Mouse (Mus musculus): ENCODE measurements around the gene Gpr156. TPM values are rescaled to one million over a fixed set of nuclear protein-coding genes. Genes with fewer than 3 reads are reported as not detected.
"Not testable (repeated sequence)": the region's sequence is repeated elsewhere in the genome, so short reads cannot be mapped to it uniquely, and the experiment has no call there.

Gpr156 gene
- polyA plus RNA-seq, 1 experiment from 2014 or later, result 0.18 TPM

DNA sequence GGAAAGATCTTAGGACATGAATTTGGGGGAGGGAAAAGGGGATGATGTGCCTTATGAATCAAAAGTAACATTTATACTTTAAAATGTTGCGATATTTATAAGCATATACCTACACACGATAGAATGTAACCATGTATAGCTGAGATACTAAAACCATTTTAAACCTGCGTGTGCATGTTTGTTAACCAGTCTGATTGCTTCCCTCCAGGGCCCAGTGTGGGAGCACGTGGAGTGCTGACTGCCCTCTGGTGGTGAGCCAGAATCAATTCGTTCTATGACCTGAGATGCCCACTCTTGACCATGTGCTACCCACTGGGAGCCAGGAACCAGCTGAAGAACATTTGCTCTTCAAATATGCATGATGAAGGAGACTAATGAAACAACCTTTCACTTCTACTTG is 30.9 kb downstream of the Gpr156 start:
- ATAC-seq (ENCODE audit: insufficient read depth, low FRiP score, low read depth), result no peak; the same call in 1 of the 2 replicates
- Histone ChIP-seq H3K9me3 (no peaks in the 10 kb centered on the region), H3K36me3 (no peaks in the 10 kb centered on the region), H3K4me2 (no peak overlapping the region), H3K27me3 (replicated peaks) (no peaks in the 10 kb centered on the region), H3K27ac (no peak overlapping the region), H3K4me3 (replicated peaks) (no peak overlapping the region), H3K9ac (no peak overlapping the region), H3K4me1 (no peaks in the 10 kb centered on the region)
- 41% methylated on average over 5 of the region's 5 CpGs for WGBS

DNA sequence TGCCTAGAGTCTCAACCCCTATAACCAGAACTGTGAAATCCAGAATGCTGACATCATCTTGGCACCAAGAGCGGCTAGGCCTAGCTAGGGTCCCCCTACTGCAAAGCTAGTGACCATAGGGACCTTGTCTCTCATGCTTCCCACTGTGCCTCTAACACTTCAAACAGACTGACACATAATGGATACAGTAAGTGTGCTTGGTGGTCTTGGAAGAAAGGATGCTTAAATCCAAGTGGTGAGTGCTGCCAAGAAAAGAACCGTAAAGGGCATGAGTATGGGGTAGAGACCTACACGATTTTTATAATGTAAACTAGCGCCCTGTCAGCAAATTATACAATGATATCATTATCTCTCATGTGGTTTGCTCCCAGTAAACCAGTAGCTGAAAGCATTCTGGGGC is 32.1 kb downstream of the Gpr156 start:
- no peak overlapping the region for H3K4me3 ChIP-seq (replicated peaks)
- no peaks in the 10 kb centered on the region for H3K27me3 ChIP-seq (replicated peaks)
- 80% methylated on average over 4 of the region's 4 CpGs for WGBS
- H3K27ac ChIP-seq, result no peak overlapping the region
- H3K9ac ChIP-seq, result no peak overlapping the region
- H3K36me3 ChIP-seq, result no peaks in the 10 kb centered on the region
- no peak for ATAC-seq (ENCODE audit: insufficient read depth, low FRiP score, low read depth)
- no peak overlapping the region for H3K4me2 ChIP-seq
- H3K9me3 ChIP-seq, result no peaks in the 10 kb centered on the region
- H3K4me1 ChIP-seq, result no peaks in the 10 kb centered on the region

DNA sequence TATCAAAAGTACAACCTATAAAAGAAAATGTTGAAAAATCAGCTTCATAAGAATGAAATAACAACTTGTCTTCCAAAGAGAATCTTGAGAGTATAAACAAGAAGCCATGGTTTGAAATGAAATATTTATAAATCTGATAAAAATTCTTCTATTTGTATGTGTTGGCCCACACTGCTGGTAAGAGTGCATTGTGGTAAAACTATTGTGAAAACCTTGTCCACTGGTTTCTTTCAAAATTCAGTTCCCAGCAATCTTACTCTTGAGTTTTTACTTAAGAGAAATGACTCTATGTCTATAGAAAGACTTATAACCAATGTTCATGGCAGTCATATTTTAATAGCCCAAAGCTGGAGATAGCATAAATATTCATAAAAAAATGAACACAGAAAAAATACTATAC is 34.9 kb downstream of the Gpr156 start:
- H3K36me3 ChIP-seq, result no peaks in the 10 kb centered on the region
- no peak overlapping the region for H3K4me3 ChIP-seq (replicated peaks)
- H3K4me1 ChIP-seq, result no peaks in the 10 kb centered on the region; the same call in none of the 2 replicates
- H3K27me3 ChIP-seq (replicated peaks), result no peaks in the 10 kb centered on the region
- ATAC-seq (ENCODE audit: insufficient read depth, low FRiP score, low read depth), result no peak
- no peak overlapping the region for H3K9ac ChIP-seq
- no peaks in the 10 kb centered on the region for H3K9me3 ChIP-seq
- no peak overlapping the region for H3K27ac ChIP-seq
- no peak overlapping the region for H3K4me2 ChIP-seq

DNA sequence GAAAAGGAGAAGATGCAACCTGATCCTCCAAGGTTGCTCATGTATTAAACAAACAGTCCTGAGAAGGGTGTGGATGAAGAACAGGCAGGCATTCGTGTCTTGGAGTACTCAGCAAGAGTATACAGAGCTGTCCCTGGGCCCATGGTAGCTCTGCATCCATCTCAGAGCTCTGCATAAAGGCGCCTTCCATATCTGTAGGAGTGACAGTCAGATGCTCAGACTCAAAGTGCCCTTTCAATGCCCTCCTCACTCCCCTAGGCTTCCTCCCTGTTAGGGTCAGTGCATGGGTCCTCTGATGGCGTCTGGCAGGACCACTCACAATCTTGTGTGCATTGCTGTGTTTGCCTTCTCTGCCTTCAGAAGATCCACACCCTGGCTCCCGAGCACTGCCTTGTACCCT is 36.9 kb downstream of the Gpr156 start:
- Histone ChIP-seq H3K36me3 (no peaks in the 10 kb centered on the region), H3K4me3 (replicated peaks) (no peak overlapping the region), H3K27me3 (replicated peaks) (no peaks in the 10 kb centered on the region), H3K27ac (no peak overlapping the region), H3K4me1 (no peaks in the 10 kb centered on the region; the same call in none of the 2 replicates), H3K4me2 (no peak overlapping the region), H3K9ac (no peak overlapping the region), H3K9me3 (no peaks in the 10 kb centered on the region)
- WGBS, result 54% methylated on average over 4 of the region's 4 CpGs
- ATAC-seq (ENCODE audit: insufficient read depth, low FRiP score, low read depth), result no peak

DNA sequence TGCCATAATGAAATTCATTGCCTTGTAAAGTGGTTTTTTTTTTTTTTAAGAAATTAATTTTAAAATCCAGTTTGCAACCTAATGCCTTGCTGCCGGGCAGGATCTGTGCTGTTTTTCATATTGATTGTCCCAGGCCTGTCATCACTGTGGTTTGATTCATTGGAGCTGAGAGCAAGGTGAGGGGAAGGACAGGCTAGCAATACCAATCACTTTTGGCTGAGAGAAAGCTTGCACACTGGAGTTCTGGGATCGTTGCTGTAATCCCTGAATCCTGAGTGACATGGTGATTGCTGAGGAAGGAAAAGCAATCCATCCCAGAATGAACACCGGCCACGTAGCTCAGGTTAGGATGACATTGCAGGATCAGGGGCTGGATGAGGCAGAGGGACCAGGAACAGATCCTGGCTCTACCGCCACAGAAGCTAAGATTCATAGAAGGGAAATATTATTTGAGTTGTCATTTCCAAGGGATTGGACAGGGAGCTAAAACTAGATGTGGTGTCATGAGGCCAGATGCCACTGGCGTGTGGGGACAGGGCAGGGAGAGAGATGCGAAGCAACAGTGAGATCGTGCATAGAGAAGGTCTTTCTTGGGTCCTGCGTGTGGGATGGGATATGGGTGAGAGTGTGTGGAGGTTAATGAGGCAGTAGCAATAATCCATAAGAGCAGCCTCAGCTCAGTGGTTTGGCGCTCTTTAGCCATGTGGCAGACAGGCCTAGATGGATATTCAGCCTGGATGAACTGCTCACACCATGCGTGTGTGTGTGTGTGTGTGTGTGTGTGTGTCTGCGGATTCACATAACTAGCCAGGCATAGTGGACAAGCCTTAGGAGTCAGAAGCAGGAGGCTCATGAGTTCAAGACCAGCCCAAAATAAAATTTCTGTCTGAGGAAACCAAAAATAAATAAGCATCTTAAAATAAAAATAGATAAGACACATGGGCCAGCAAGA is 38.0 kb downstream of the Gpr156 start:
- no peak overlapping the region for H3K27ac ChIP-seq
- no peak for ATAC-seq (ENCODE audit: insufficient read depth, low FRiP score, low read depth)
- H3K27me3 ChIP-seq (replicated peaks), result no peaks in the 10 kb centered on the region
- no peaks in the 10 kb centered on the region for H3K36me3 ChIP-seq
- no peak overlapping the region for H3K9ac ChIP-seq
- 81% methylated on average over 12 of the region's 12 CpGs for WGBS
- no peaks in the 10 kb centered on the region; the same call in none of the 2 replicates for H3K4me1 ChIP-seq
- H3K4me2 ChIP-seq, result no peak overlapping the region
- no peak overlapping the region for H3K4me3 ChIP-seq (replicated peaks)
- no peaks in the 10 kb centered on the region for H3K9me3 ChIP-seq

DNA sequence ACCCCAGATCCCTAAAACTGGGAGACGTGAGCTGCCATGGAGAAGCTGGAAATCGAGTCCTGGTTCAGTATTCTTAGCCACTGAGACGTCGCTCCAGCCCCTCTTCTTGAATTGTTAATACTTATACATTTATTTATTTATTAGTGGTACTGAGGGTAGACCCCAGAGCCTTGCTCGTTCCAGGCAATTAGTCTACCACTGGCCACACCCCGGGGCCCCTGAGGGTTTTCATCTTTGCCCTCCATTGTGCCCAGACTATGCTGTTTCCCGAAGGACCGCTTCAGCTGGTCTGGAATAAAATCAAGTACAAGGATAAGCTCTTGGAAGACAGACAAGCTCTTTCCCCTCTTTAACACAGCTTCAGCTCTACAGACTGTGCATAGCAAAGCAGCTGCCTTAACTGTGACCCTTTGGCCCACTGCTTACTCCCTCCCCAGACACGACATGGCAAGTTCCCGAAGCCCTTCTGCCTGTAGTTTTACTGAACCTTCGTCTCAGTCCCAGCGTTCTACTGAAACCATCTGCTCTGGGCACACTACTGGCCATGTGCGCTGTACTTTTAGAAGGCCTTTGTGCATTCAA is 39.1 kb downstream of the Gpr156 start:
- Histone ChIP-seq H3K27me3 (replicated peaks) (no peaks in the 10 kb centered on the region), H3K27ac (peak overlapping the region; percentile 6; the same call in 1 of the 2 replicates), H3K9ac (no peak overlapping the region), H3K36me3 (no peaks in the 10 kb centered on the region), H3K4me3 (replicated peaks) (no peak overlapping the region), H3K4me1 (no peaks in the 10 kb centered on the region; the same call in none of the 2 replicates), H3K9me3 (no peaks in the 10 kb centered on the region), H3K4me2 (no peak overlapping the region)
- ATAC-seq (ENCODE audit: insufficient read depth, low FRiP score, low read depth), result 0 out of 2 replicates have a peak, but pooled peaks have one; percentile 14
- WGBS, result 51% methylated on average over 13 of the region's 13 CpGs

DNA sequence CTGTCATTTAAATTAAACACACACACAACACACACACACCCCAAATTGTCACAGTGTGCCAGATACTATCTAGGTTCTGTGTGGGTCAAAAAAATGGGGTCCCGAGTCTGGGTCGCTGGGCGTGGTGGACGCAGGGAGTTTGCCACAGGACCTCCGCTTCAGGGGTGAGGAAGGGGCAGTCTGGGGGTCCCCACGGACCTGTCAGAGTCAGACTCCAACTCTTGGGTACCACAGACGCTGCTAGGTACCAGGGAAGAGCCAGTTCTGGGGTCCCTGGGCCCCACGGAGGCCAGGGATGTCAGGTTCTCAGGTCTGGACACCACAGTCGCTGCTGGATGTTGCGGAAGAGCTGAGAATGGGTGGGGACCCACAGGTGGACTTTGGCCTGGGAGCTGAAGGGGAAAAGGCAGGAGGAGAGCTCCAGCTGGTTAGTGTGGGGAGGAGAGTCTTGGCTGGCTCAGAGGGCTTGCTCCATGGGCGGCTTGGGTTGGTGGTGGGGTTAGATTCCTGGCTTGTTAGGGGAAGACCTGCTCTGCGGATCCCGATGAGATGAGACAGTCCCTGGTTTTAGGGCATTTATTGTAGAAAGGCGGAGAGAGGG is 39.9 kb downstream of the Gpr156 start:
- Histone ChIP-seq H3K9ac (no peak overlapping the region), H3K9me3 (no peaks in the 10 kb centered on the region), H3K4me2 (no peak overlapping the region), H3K4me1 (no peaks in the 10 kb centered on the region; the same call in none of the 2 replicates), H3K27ac (no peak overlapping the region), H3K4me3 (replicated peaks) (no peak overlapping the region), H3K36me3 (no peaks in the 10 kb centered on the region), H3K27me3 (replicated peaks) (no peaks in the 10 kb centered on the region)
- 77% methylated on average over 14 of the region's 14 CpGs for WGBS
- ATAC-seq (ENCODE audit: insufficient read depth, low FRiP score, low read depth), result peak; percentile 32; the same call in 1 of the 2 replicates

DNA sequence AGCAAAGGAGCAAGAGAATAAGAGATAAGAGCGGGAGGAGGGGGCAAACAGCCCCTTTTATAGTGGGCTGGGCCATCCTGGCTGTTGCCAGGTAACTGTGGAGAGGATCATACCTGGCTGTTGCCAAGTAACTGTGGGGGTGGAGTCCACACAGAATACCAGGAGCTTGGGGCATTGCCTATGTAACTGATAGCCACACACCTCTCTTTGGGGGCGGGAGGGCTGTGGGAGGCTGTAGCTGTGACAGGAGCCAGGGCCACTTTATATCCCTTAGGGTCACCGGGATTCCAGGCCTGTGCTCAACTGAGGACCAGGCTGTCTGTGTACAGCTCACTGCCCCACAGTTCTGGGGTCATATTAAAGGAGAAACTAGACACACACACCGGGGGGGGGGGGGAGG is 40.5 kb downstream of the Gpr156 start:
- H3K9me3 ChIP-seq, result no peaks in the 10 kb centered on the region
- H3K4me3 ChIP-seq (replicated peaks), result no peak overlapping the region
- H3K27me3 ChIP-seq (replicated peaks), result no peaks in the 10 kb centered on the region
- no peaks in the 10 kb centered on the region for H3K36me3 ChIP-seq
- WGBS, result 43% methylated on average over 4 of the region's 4 CpGs
- no peak overlapping the region for H3K9ac ChIP-seq
- H3K4me1 ChIP-seq, result no peaks in the 10 kb centered on the region; the same call in none of the 2 replicates
- no peak overlapping the region for H3K27ac ChIP-seq
- peak; percentile 34; the same call in 1 of the 2 replicates for ATAC-seq (ENCODE audit: insufficient read depth, low FRiP score, low read depth)
- no peak overlapping the region for H3K4me2 ChIP-seq

DNA sequence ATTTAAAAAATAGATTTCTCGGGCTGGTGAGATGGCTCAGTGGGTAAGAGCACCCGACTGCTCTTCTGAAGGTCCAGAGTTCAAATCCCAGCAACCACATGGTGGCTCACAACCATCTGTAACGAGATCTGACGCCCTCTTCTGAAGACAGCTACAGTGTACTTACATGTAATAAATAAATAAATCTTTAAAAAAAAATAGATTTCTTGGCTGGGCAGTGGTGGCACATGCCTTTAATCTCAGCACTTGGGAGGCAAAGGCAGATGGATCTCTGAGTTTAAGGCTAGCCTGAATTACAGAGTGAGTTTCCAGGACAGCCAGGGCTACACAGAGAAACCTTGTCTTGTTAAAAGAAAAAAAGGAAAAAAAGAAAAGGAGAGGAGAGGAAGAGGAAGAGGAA is 46.4 kb downstream of the Gpr156 start:
- WGBS, result 83% methylated on average over 4 of the region's 4 CpGs
- H3K4me3 ChIP-seq (replicated peaks); H3K27ac ChIP-seq; ATAC-seq (ENCODE audit: insufficient read depth, low FRiP score, low read depth); H3K4me2 ChIP-seq; H3K9me3 ChIP-seq; H3K4me1 ChIP-seq; H3K27me3 ChIP-seq (replicated peaks); H3K36me3 ChIP-seq; H3K9ac ChIP-seq: not testable (repeated sequence)

DNA sequence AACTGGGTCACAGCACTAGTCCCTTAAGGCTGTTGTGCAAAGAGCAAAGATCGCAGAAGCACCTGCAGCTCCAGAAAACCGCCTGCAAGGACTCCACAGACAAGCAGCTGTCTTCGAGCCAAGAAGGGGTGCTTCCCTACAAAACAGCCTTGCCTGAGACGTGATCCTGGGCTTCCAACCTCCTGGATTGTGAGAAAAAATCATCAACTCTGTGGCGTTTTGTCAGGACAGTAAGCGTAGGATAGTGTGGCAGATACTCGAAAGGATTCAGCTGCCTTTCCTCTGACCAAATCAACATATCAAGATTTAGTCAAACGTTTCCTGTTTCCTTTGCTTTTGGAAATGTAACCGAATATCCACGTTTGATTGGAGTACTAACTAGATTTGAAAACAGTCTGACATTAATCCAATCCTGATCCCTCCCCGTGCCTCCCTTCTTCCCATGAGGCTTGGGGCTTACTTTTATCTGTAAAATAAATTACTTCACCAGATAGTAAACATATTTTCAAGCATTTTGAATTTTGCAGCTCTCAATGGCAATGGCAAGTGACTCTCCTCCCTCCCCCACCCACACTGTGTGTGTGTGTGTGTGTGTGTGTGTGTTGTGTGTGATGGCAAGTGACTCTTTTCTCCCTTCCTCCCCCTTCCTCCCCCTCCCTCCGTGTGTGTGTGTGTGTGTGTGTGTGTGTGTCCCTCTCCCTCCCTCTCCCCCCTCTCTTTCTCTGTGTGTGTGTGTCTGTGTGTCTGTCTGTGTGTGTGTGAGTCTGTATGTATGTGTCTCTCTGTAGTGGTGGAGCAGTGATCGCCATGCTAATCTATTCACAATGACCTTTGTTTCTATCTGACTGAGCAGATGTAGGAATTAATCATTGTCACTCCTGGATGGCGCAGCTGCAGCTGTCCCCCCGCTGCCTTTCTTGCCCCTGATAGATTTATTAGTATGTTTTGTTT is 47.3 kb downstream of the Gpr156 start:
- no peak overlapping the region for H3K4me3 ChIP-seq (replicated peaks)
- 0 out of 2 replicates have a peak overlapping the region, but pooled peaks have one; percentile 8 for H3K27ac ChIP-seq
- 13% methylated on average over 15 of the region's 15 CpGs for WGBS
- H3K4me1 ChIP-seq, result peaks cover 9% of the 10 kb centered on the region; the same call in 1 of the 2 replicates
- no peaks in the 10 kb centered on the region for H3K27me3 ChIP-seq (replicated peaks)
- H3K36me3 ChIP-seq, result no peaks in the 10 kb centered on the region
- H3K9me3 ChIP-seq, result no peaks in the 10 kb centered on the region
- H3K4me2 ChIP-seq, result peak overlapping the region; percentile 35
- H3K9ac ChIP-seq, result no peak overlapping the region
- 0 out of 2 replicates have a peak, but pooled peaks have one; percentile 27 for ATAC-seq (ENCODE audit: insufficient read depth, low FRiP score, low read depth)

DNA sequence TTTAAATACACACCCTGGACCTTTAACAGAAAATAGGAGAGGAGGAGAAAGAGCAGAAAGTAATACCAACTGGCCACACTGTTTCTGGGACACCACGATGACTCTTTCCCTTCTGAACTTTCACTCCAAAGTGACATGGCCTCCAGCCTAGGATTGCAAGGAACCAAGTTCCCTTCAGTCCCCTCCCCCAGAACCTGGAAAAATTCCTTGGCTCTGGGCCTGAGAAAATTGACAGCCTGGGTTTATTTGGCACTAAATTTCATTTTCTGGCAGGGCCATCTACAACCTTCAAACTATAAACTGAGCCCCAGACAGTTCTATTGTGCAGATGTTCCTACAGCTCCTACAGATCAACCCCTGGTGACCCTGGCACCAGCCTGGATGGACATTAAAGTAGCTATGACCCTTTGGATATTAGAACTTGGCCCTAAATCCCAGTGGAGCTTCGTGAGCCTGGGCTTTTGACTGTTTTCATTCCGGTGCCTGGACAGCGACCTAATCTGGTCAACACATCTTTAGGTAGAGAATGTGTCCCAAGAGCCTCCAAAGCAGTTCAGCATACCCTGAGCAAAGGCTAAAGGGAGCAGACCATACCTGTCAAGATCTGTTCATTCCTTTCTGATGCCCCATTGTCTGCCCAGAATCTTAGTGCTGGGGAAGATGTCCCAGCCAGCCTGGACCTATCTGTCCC is 48.2 kb downstream of the Gpr156 start:
- no peak for ATAC-seq (ENCODE audit: insufficient read depth, low FRiP score, low read depth)
- H3K27ac ChIP-seq, result no peak overlapping the region
- H3K9me3 ChIP-seq, result no peaks in the 10 kb centered on the region
- peaks cover 9% of the 10 kb centered on the region; the same call in 1 of the 2 replicates for H3K4me1 ChIP-seq
- no peak overlapping the region for H3K4me2 ChIP-seq
- no peak overlapping the region for H3K4me3 ChIP-seq (replicated peaks)
- no peak overlapping the region for H3K9ac ChIP-seq
- no peaks in the 10 kb centered on the region for H3K27me3 ChIP-seq (replicated peaks)
- H3K36me3 ChIP-seq, result no peaks in the 10 kb centered on the region
- whole genome bisulfite sequencing, result 46% methylated on average over 4 of the region's 4 CpGs
